Mouse (Mus musculus) stomach, postnatal 0 days (tissue): ENCODE measurements around the gene Chchd2.

Experiments
- CTCF ChIP-seq: IDR thresholded peaks from 2 replicates; pipeline ENCODE4 v1.5.1; 2016; ENCODE audit warnings: antibody characterized with exemption, low read depth, mild to moderate bottlenecking, moderate library complexity
- EP300 ChIP-seq: optimal IDR thresholded peaks from 2 replicates; pipeline ENCODE3; 2016; ENCODE audit warnings: antibody characterized with exemption

DNA sequence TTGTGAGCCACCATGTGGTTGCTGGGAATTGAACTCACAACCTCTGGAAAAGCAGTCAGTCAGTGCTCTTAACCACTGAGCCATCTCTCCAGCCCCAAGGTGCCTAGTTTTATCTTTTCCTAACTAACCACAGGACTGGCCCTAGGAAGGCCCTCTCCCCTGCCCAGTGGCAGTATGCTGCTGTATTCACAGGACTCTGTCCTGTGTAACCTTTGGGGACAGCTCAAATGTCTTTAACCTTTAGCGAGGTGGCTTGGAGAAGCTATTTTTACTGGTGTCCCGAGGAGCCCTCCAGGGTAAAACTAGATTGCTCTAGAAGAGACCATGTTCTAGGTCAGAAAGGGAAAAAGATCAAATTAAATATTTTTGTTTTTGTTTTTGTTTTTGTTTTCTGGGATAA, 16.0 kb downstream of the Chchd2 start:
- no peak for TF ChIP-seq CTCF
- TF ChIP-seq EP300: no peak
